Mouse (Mus musculus) lung, postnatal 0 days (tissue): ENCODE data around the gene Psip1. TPM values are rescaled to one million over a fixed set of nuclear protein-coding genes. Genes with fewer than 3 reads are reported as not detected.

Experiments
- ATAC-seq: fragments of 200-750 bp; cut with Nextera tagmentation; 2 replicates; pipeline ENCODE4 v1.8.0; 2017; ENCODE audit warnings: moderate library complexity
- DNase-seq: peaks from one replicate; pipeline ENCODE4 v3.0.0-alpha.2; 2016; ENCODE audit warnings: low spot score
- H3K27ac ChIP-seq: fragments of 300-500 bp; sonication (generic); 2 replicates; pipeline ENCODE4 v1.5.1; 2014; ENCODE audit warnings: antibody characterized with exemption, mild to moderate bottlenecking, low read length, mixed read lengths
- H3K27me3 ChIP-seq: fragments of 300-500 bp; sonication (generic); replicated peaks from 2 replicates; pipeline ENCODE4 v1.6.1; 2014; ENCODE audit warnings: low read length, mixed read lengths; ENCODE audit not compliant: insufficient read depth
- H3K36me3 ChIP-seq: fragments of 300-500 bp; sonication (generic); 2 replicates; pipeline ENCODE4 v1.6.1; 2014; ENCODE audit warnings: low read length, mixed read lengths; ENCODE audit not compliant: insufficient read depth
- H3K4me1 ChIP-seq: fragments of 300-500 bp; sonication (generic); 2 replicates; pipeline ENCODE4 v1.6.1; 2014; ENCODE audit warnings: antibody characterized with exemption, low read depth, low read length, mixed read lengths; ENCODE audit not compliant: insufficient read depth
- H3K4me2 ChIP-seq: fragments of 300-500 bp; sonication (generic); replicated peaks from 2 replicates; pipeline ENCODE4 v1.6.1; 2014; ENCODE audit warnings: low read depth, mild to moderate bottlenecking, low read length, moderate library complexity, mixed read lengths
- H3K4me3 ChIP-seq: fragments of 300-500 bp; sonication (generic); 2 replicates; pipeline ENCODE4 v1.5.1; 2014; ENCODE audit warnings: low read depth, low read length
- H3K9ac ChIP-seq: fragments of 300-500 bp; sonication (generic); replicated peaks from 2 replicates; pipeline ENCODE4 v1.6.1; 2014; ENCODE audit warnings: low read depth, mild to moderate bottlenecking
- H3K9me3 ChIP-seq: fragments of 300-500 bp; sonication (generic); 2 replicates; pipeline ENCODE4 v1.6.1; 2016; ENCODE audit warnings: low read length, mixed read lengths
- CTCF ChIP-seq: IDR thresholded peaks from 2 replicates; pipeline ENCODE4 v1.5.1; 2016; ENCODE audit warnings: antibody characterized with exemption, mild to moderate bottlenecking
- EP300 ChIP-seq: IDR thresholded peaks from 2 replicates; pipeline ENCODE4 v1.6.1; 2016; ENCODE audit warnings: antibody characterized with exemption, mild to moderate bottlenecking, control low read depth
- WGBS: fragments of 180-500 bp; shearing (Covaris S2); extraction: QIAGEN DNeasy Blood & Tissue Kit; methylation state at CpG from one replicate; pipeline ENCODE4 v1.1.7; 2014; 5-methylcytosine and 5-hydroxymethylcytosine counted together
- polyA plus RNA-seq: library from polyadenylated mRNA; unstranded; fragments of >200 nt; fragmentation: Nextera tagmentation; extraction: Ambion mirVana; gene quantifications from 2 replicates; pipeline ENCODE4 v1.2.1, GENCODE M21; 2015

Psip1 gene
- polyA plus RNA-seq, 1 experiment from 2014 or later, result 38.1 TPM

DNA sequence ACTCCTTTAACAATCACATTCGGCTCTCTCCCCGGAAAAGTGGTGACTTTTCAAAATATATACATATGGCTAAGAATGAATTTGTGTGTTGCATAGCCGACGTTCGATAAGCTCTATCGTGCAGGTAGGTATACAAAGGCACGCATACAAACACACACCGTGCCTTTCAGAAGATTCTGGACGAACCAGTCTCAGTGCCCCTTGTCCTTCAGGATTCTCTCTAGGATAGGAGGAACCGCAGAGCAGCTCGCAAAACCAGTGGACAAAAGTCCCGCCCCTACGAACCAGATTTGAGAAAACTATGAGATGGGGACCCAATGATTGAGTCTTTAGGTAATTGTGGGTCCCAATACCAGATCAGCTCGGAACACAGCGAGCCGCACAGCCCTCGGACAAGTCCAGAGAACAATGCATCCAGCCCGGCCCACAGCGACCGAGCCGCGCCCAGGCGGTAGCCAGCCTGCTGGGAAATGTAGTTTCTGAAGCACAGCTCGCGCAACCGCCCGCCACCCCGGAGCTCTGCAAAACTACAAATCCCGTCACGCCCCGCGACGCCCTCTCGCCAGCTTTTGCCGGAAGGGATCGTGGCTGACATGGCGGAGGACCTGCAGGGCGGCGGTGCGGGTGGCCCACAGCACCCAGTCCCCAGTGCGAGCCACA is 69.0 kb downstream of the Psip1 start, which contains the start of gene Snapc3:
Gene Snapc3, plus strand, starts transcription at position 565 of the 660 bp plus-strand sequence.
- TF ChIP-seq CTCF, result peak; percentile 39
- no peak for TF ChIP-seq EP300
- under 1% methylated on average over 41 of the region's 41 CpGs for WGBS

DNA sequence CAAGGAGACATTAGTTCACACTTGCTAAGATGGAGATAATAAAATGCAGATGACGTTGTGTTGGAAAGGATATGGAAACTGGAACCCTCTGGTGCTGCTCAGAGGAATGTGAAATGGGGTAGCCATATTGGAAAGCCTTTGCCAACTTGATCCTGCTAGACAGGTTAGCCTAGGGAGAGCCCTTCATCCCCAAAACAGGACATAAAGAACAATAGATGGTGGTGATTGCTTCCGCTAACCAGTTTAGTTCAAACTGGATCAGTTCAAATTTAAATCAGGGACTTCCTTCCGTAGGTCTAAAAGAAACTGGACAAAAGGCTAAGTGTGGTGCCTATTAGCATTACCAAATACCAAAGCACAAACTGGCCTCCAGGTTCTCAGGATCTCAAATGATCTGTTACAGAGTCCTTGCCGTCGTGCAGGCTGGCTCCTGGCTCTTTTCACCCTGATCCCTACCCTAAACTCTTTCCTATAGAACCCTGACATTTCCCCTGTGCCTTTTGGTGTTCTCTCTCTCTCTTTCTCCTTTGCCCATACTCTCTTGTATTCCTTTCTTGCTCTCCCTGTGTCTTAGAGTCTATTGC is 71.9 kb downstream of the Psip1 start:
- H3K27me3 ChIP-seq, result no peaks in the 10 kb centered on the region
- no peak for TF ChIP-seq EP300
- no peak for TF ChIP-seq CTCF
- WGBS, result 85% methylated on average over 5 of the region's 5 CpGs
- H3K27ac ChIP-seq, result no peak overlapping the region
- H3K36me3 ChIP-seq, result no peaks in the 10 kb centered on the region
- DNase-seq (no peak), ATAC-seq (no peak)
- no peaks in the 10 kb centered on the region; the same call in 1 of the 2 replicates for H3K4me1 ChIP-seq
- no peak overlapping the region for H3K4me2 ChIP-seq
- no peak overlapping the region for H3K9ac ChIP-seq
- H3K9me3 ChIP-seq, result no peaks in the 10 kb centered on the region
- H3K4me3 ChIP-seq, result no peak overlapping the region

More for the DNA sequence above, 69.0 kb downstream of the Psip1 start, which contains the start of gene Snapc3:
- ATAC-seq (peak; percentile 100), DNase-seq (peak; percentile 99)
- H3K36me3 ChIP-seq, result no peaks in the 10 kb centered on the region
- H3K4me3 ChIP-seq, result peak within 1 kb of the TSS; percentile 82
- H3K9ac ChIP-seq, result peak within 1 kb of the TSS; percentile 65
- H3K4me1 ChIP-seq, result no peaks in the 10 kb centered on the region; the same call in 1 of the 2 replicates
- H3K27me3 ChIP-seq, result no peaks in the 10 kb centered on the region
- H3K9me3 ChIP-seq, result no peaks in the 10 kb centered on the region
- H3K27ac ChIP-seq, result peak within 1 kb of the TSS; percentile 68
- peak within 1 kb of the TSS; percentile 67 for H3K4me2 ChIP-seq

DNA sequence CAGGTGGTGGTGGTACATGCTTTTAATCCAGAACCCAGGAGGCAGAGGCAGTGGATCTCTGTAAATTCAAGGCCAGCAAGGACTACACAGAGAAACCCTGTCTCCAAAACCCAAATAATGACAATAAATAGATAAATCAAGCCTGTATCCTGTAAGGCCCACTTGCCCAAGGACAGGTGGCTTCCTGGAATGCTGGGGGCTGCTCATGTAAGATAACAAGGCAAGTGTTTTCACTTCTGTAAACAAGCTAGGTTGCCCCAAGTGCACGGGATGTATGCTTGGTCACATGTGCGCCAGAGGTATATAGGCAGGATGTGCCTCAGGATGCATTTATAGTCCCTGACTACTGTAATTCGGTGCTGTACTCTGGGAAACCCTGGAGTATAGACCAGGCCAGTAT is 74.2 kb downstream of the Psip1 start:
- no peak for DNase-seq
- Histone ChIP-seq H3K4me2 (no peak overlapping the region), H3K9me3 (peaks cover 10% of the 10 kb centered on the region), H3K27me3 (no peaks in the 10 kb centered on the region), H3K4me3 (no peak overlapping the region), H3K4me1 (no peaks in the 10 kb centered on the region), H3K36me3 (no peaks in the 10 kb centered on the region), H3K27ac (no peak overlapping the region), H3K9ac (no peak overlapping the region)
- ATAC-seq, result no peak
- WGBS, result 52% methylated on average over 3 of the region's 3 CpGs
- TF ChIP-seq CTCF (no peak), EP300 (no peak)

DNA sequence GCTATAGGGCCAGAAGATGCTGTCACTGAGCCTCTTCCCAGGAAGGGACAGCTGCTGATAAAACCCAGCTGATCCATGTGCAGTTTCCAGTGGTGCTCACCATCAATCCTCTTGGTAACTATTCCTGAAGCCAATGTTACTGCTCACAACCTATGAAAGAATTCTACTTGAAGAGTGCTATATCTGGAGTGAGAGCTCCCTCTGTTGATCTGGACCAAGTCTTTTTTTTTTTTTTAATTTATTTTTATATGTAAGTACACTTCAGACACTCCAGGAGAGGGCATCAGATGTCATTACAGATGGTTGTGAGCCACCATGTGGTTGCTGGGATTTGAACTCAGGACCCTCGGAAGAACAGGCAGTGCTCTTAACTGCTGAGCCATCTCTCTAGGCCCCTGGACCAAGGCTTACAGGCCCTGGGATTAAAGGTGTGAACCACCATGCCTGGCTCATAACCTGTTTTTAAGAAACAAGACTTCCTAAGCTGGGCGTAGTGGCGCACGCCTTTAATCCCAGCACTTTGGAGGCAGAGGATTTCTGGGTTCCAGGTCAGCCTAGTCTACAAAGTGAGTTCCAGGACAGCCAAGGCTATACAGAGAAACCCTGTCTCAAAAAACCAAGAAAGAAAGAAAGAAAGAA is 76.3 kb downstream of the Psip1 start:
- Histone ChIP-seq H3K9me3 (peaks cover 10% of the 10 kb centered on the region), H3K36me3 (no peaks in the 10 kb centered on the region), H3K9ac (no peak overlapping the region), H3K4me1 (no peaks in the 10 kb centered on the region), H3K4me2 (no peak overlapping the region), H3K4me3 (no peak overlapping the region), H3K27me3 (no peaks in the 10 kb centered on the region), H3K27ac (no peak overlapping the region)
- WGBS, result 88% methylated on average over 4 of the region's 4 CpGs
- peak; percentile 72 for DNase-seq
- TF ChIP-seq CTCF, result peak; percentile 51
- TF ChIP-seq EP300, result no peak; the same call in 1 of the 2 replicates
- no peak; the same call in 1 of the 2 replicates for ATAC-seq

DNA sequence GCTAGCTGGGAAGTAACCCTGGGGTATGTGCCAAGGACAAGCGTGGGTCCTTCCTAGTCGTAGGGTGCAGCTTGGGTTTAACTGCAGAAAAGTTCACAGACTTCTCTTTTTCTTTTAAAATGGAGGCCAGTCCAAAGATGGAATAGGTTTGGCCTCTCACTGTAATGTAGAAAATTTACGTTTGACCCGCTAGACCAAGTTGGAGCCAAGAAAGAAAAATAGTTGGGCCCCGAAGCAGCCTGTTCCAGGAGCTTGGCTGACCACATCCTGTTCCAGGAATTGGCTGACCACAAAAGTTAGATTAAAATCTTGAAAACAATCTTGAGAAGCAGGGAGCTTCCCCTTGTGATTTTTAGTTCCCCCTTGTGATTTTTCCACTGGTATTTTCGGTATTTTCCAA is 78.6 kb downstream of the Psip1 start:
- TF ChIP-seq EP300 (no peak), CTCF (no peak)
- H3K4me1 ChIP-seq, result no peaks in the 10 kb centered on the region
- no peak overlapping the region for H3K9ac ChIP-seq
- H3K27me3 ChIP-seq, result no peaks in the 10 kb centered on the region
- no peak overlapping the region for H3K27ac ChIP-seq
- no peaks in the 10 kb centered on the region for H3K36me3 ChIP-seq
- no peak overlapping the region for H3K4me3 ChIP-seq
- peaks cover 15% of the 10 kb centered on the region for H3K9me3 ChIP-seq
- H3K4me2 ChIP-seq, result no peak overlapping the region
- DNase-seq (no peak), ATAC-seq (no peak)
- WGBS, result 88% methylated on average over 6 of the region's 6 CpGs

Other genes with a start within 250 kb of the Psip1 start
- gene Ttc39b, start 162.2 kb downstream of the Psip1 start, polyA plus RNA-seq, result 6.7 and 7.5 TPM in 2 replicates
- gene Snapc3, start 68.7 kb downstream of the Psip1 start, polyA plus RNA-seq, result 21.5 and 24.5 TPM in 2 replicates
- gene Ccdc171, start 39.1 kb upstream of the Psip1 start, polyA plus RNA-seq, result 2.0 and 3.3 TPM in 2 replicates